Mouse (Mus musculus): Measurements from ENCODE around the gene Cntn3. TPM values are rescaled to one million over a fixed set of nuclear protein-coding genes. Genes with fewer than 3 reads are reported as not detected.

Cntn3 gene
- polyA plus RNA-seq, 1 experiment from 2014 or later: 1.3 TPM

- H3K9me3 ChIP-seq: no peaks in the 10 kb centered on the region
- no peaks in the 10 kb centered on the region for H3K27me3 ChIP-seq
- H3K4me3 ChIP-seq: no peak overlapping the region
- H3K4me2 ChIP-seq (replicated peaks): no peak overlapping the region
- no peak for ATAC-seq (ENCODE audit: low FRiP score, low read depth)
- WGBS: 61% methylated on average over 1 of the region's 1 CpGs
- no peaks in the 10 kb centered on the region for H3K36me3 ChIP-seq
- H3K27ac ChIP-seq (replicated peaks): no peak overlapping the region
- H3K4me1 ChIP-seq: no peaks in the 10 kb centered on the region
- no peak overlapping the region for H3K9ac ChIP-seq (replicated peaks)
These were observed 151.1 kb downstream of the Cntn3 start for GRCm38 (mm10) chr6:102421781-102422180.

GRCm38 (mm10) chr6:102388590-102388989 lies 184.3 kb downstream of the Cntn3 start:
- Histone ChIP-seq H3K4me1 (no peaks in the 10 kb centered on the region), H3K4me2 (replicated peaks) (no peak overlapping the region), H3K27ac (replicated peaks) (no peak overlapping the region), H3K4me3 (no peak overlapping the region), H3K9ac (replicated peaks) (no peak overlapping the region), H3K27me3 (no peaks in the 10 kb centered on the region), H3K9me3 (no peaks in the 10 kb centered on the region), H3K36me3 (no peaks in the 10 kb centered on the region)
- WGBS: 83% methylated on average over 4 of the region's 4 CpGs
- no peak for ATAC-seq (ENCODE audit: low FRiP score, low read depth)

GRCm38 (mm10) chr6:102372112-102372511 lies 200.8 kb downstream of the Cntn3 start:
- H3K27me3 ChIP-seq: no peaks in the 10 kb centered on the region
- H3K4me2 ChIP-seq (replicated peaks): no peak overlapping the region
- H3K4me3 ChIP-seq: no peak overlapping the region
- no peak for ATAC-seq (ENCODE audit: low FRiP score, low read depth)
- H3K27ac ChIP-seq (replicated peaks): no peak overlapping the region
- no peaks in the 10 kb centered on the region for H3K36me3 ChIP-seq
- H3K4me1 ChIP-seq: 0 out of 2 replicates have a peak, but pooled peaks cover 7% of the 10 kb centered on the region
- H3K9me3 ChIP-seq: no peaks in the 10 kb centered on the region
- H3K9ac ChIP-seq (replicated peaks): no peak overlapping the region
- WGBS: 4% methylated on average over 1 of the region's 1 CpGs

- H3K36me3 ChIP-seq: no peaks in the 10 kb centered on the region
- no peak overlapping the region for H3K4me3 ChIP-seq
- no peak for ATAC-seq (ENCODE audit: low FRiP score, low read depth)
- H3K9ac ChIP-seq (replicated peaks): no peak overlapping the region
- no peaks in the 10 kb centered on the region for H3K4me1 ChIP-seq
- no peak overlapping the region for H3K27ac ChIP-seq (replicated peaks)
- H3K9me3 ChIP-seq: no peaks in the 10 kb centered on the region
- no peak overlapping the region for H3K4me2 ChIP-seq (replicated peaks)
- H3K27me3 ChIP-seq: no peaks in the 10 kb centered on the region
These were observed 209.0 kb downstream of the Cntn3 start for GRCm38 (mm10) chr6:102363880-102364279.

- H3K36me3 ChIP-seq: no peaks in the 10 kb centered on the region
- no peaks in the 10 kb centered on the region for H3K4me1 ChIP-seq
- H3K9ac ChIP-seq (replicated peaks): no peak overlapping the region
- no peaks in the 10 kb centered on the region for H3K27me3 ChIP-seq
- H3K4me2 ChIP-seq (replicated peaks): no peak overlapping the region
- 87% methylated on average over 3 of the region's 3 CpGs for WGBS
- no peaks in the 10 kb centered on the region for H3K9me3 ChIP-seq
- ATAC-seq (ENCODE audit: low FRiP score, low read depth): no peak
- H3K4me3 ChIP-seq: no peak overlapping the region
- H3K27ac ChIP-seq (replicated peaks): no peak overlapping the region
These were observed 209.5 kb downstream of the Cntn3 start for GRCm38 (mm10) chr6:102363291-102363832.

GRCm38 (mm10) chr6:102332144-102332543 lies 240.8 kb downstream of the Cntn3 start:
- Histone ChIP-seq H3K36me3 (no peaks in the 10 kb centered on the region), H3K4me2 (replicated peaks) (no peak overlapping the region), H3K9me3 (no peaks in the 10 kb centered on the region), H3K4me3 (no peak overlapping the region), H3K4me1 (no peaks in the 10 kb centered on the region), H3K27ac (replicated peaks) (no peak overlapping the region), H3K9ac (replicated peaks) (no peak overlapping the region), H3K27me3 (no peaks in the 10 kb centered on the region)
- 77% methylated on average over 3 of the region's 3 CpGs for WGBS
- no peak for ATAC-seq (ENCODE audit: low FRiP score, low read depth)

- no peaks in the 10 kb centered on the region for H3K36me3 ChIP-seq
- H3K27me3 ChIP-seq: no peaks in the 10 kb centered on the region
- no peak overlapping the region for H3K4me3 ChIP-seq
- no peak overlapping the region for H3K9ac ChIP-seq (replicated peaks)
- H3K4me1 ChIP-seq: no peaks in the 10 kb centered on the region
- 91% methylated on average over 2 of the region's 2 CpGs for WGBS
- H3K9me3 ChIP-seq: no peaks in the 10 kb centered on the region
- no peak overlapping the region for H3K4me2 ChIP-seq (replicated peaks)
- ATAC-seq (ENCODE audit: low FRiP score, low read depth): no peak
- H3K27ac ChIP-seq (replicated peaks): no peak overlapping the region
These were observed 246.2 kb downstream of the Cntn3 start for GRCm38 (mm10) chr6:102326711-102327110.

- Histone ChIP-seq H3K27ac (replicated peaks) (no peak overlapping the region), H3K4me2 (replicated peaks) (no peak overlapping the region), H3K4me1 (no peaks in the 10 kb centered on the region), H3K9ac (replicated peaks) (no peak overlapping the region), H3K36me3 (no peaks in the 10 kb centered on the region), H3K27me3 (no peaks in the 10 kb centered on the region), H3K4me3 (no peak overlapping the region), H3K9me3 (no peaks in the 10 kb centered on the region)
- ATAC-seq (ENCODE audit: low FRiP score, low read depth): no peak
- WGBS: 85% methylated on average over 4 of the region's 4 CpGs
These were observed 250.2 kb downstream of the Cntn3 start for GRCm38 (mm10) chr6:102322614-102323284.

GRCm38 (mm10) chr6:102319755-102320154 lies 253.1 kb downstream of the Cntn3 start:
- no peaks in the 10 kb centered on the region for H3K9me3 ChIP-seq
- no peak for ATAC-seq (ENCODE audit: low FRiP score, low read depth)
- H3K27me3 ChIP-seq: no peaks in the 10 kb centered on the region
- no peaks in the 10 kb centered on the region for H3K4me1 ChIP-seq
- no peak overlapping the region for H3K27ac ChIP-seq (replicated peaks)
- no peak overlapping the region for H3K9ac ChIP-seq (replicated peaks)
- 76% methylated on average over 3 of the region's 3 CpGs for WGBS
- H3K36me3 ChIP-seq: no peaks in the 10 kb centered on the region
- no peak overlapping the region for H3K4me2 ChIP-seq (replicated peaks)
- H3K4me3 ChIP-seq: no peak overlapping the region

- Histone ChIP-seq H3K9me3 (no peaks in the 10 kb centered on the region), H3K27me3 (no peaks in the 10 kb centered on the region), H3K36me3 (no peaks in the 10 kb centered on the region), H3K9ac (replicated peaks) (no peak overlapping the region), H3K4me1 (no peaks in the 10 kb centered on the region), H3K27ac (replicated peaks) (no peak overlapping the region), H3K4me2 (replicated peaks) (no peak overlapping the region), H3K4me3 (no peak overlapping the region)
- WGBS: 17% methylated on average over 2 of the region's 2 CpGs
- ATAC-seq (ENCODE audit: low FRiP score, low read depth): no peak
These were observed 290.0 kb downstream of the Cntn3 start for GRCm38 (mm10) chr6:102282889-102283288.

GRCm38 (mm10) chr6:102231015-102231414 lies 341.9 kb downstream of the Cntn3 start:
- Histone ChIP-seq H3K4me3 (no peak overlapping the region), H3K27me3 (no peaks in the 10 kb centered on the region), H3K9me3 (no peaks in the 10 kb centered on the region), H3K36me3 (no peaks in the 10 kb centered on the region), H3K4me1 (no peaks in the 10 kb centered on the region), H3K27ac (replicated peaks) (no peak overlapping the region), H3K4me2 (replicated peaks) (no peak overlapping the region), H3K9ac (replicated peaks) (no peak overlapping the region)
- 80% methylated on average over 1 of the region's 1 CpGs for WGBS
- ATAC-seq (ENCODE audit: low FRiP score, low read depth): no peak

- H3K27me3 ChIP-seq: no peaks in the 10 kb centered on the region
- 32% methylated on average over 1 of the region's 1 CpGs for WGBS
- H3K36me3 ChIP-seq: no peaks in the 10 kb centered on the region
- no peak overlapping the region for H3K27ac ChIP-seq (replicated peaks)
- H3K4me2 ChIP-seq (replicated peaks): no peak overlapping the region
- H3K4me3 ChIP-seq: no peak overlapping the region
- H3K9me3 ChIP-seq: no peaks in the 10 kb centered on the region
- 0 out of 2 replicates have a peak, but pooled peaks have one; percentile 38 for ATAC-seq (ENCODE audit: low FRiP score, low read depth)
- H3K9ac ChIP-seq (replicated peaks): no peak overlapping the region
- no peaks in the 10 kb centered on the region for H3K4me1 ChIP-seq
These were observed 386.6 kb downstream of the Cntn3 start for GRCm38 (mm10) chr6:102186316-102186715.

GRCm38 (mm10) chr6:102170913-102171312 lies 402.0 kb downstream of the Cntn3 start:
- 43% methylated on average over 6 of the region's 6 CpGs for WGBS
- H3K36me3 ChIP-seq: no peaks in the 10 kb centered on the region
- no peak for ATAC-seq (ENCODE audit: low FRiP score, low read depth)

More at GRCm38 (mm10) chr6:102170913-102171312, 402.0 kb downstream of the Cntn3 start:
- H3K4me2 ChIP-seq (replicated peaks): no peak overlapping the region
- H3K27me3 ChIP-seq: no peaks in the 10 kb centered on the region
- H3K4me1 ChIP-seq: no peaks in the 10 kb centered on the region
- H3K9me3 ChIP-seq: 0 out of 2 replicates have a peak, but pooled peaks cover 5% of the 10 kb centered on the region
- H3K27ac ChIP-seq (replicated peaks): no peak overlapping the region
- H3K9ac ChIP-seq (replicated peaks): no peak overlapping the region
- H3K4me3 ChIP-seq: no peak overlapping the region
